Mouse (Mus musculus) bone marrow macrophage, adult 2 months (primary cell): ENCODE measurements around the gene Prmt3. TPM values are rescaled to one million over a fixed set of nuclear protein-coding genes. Genes with fewer than 3 reads are reported as not detected.

Experiments used
- H3K27ac ChIP-seq: 2 replicates; pipeline ENCODE4 v1.5.1; 2012; ENCODE audit warnings: low read depth, low read length; ENCODE audit not compliant: insufficient read depth
- H3K4me1 ChIP-seq: 2 replicates; pipeline ENCODE4 v1.6.1; 2012; ENCODE audit warnings: low read length; ENCODE audit not compliant: control insufficient read depth, insufficient read depth
- H3K4me3 ChIP-seq: 2 replicates; pipeline ENCODE4 v1.5.1; 2012; ENCODE audit warnings: mild to moderate bottlenecking, low read length, moderate library complexity; ENCODE audit not compliant: insufficient read depth
- CTCF ChIP-seq: IDR thresholded peaks from 2 replicates; pipeline ENCODE4 v1.5.1; 2012; ENCODE audit warnings: low read depth, mild to moderate bottlenecking, low read length, moderate library complexity
- POLR2A ChIP-seq: IDR thresholded peaks from 2 replicates; pipeline ENCODE4 v1.6.1; 2012; ENCODE audit warnings: mild to moderate bottlenecking, low read depth, low read length, borderline replicate concordance
- polyA plus RNA-seq: library from polyadenylated mRNA; stranded (reverse); fragments of >200 nt; gene quantifications from 2 replicates; pipeline ENCODE4 v1.2.4, GENCODE M21; 2012; ENCODE audit not compliant: missing spikeins, insufficient read depth, insufficient read length

The Prmt3 gene
- 9.2 and 12.0 TPM in 2 replicates for polyA plus RNA-seq

DNA sequence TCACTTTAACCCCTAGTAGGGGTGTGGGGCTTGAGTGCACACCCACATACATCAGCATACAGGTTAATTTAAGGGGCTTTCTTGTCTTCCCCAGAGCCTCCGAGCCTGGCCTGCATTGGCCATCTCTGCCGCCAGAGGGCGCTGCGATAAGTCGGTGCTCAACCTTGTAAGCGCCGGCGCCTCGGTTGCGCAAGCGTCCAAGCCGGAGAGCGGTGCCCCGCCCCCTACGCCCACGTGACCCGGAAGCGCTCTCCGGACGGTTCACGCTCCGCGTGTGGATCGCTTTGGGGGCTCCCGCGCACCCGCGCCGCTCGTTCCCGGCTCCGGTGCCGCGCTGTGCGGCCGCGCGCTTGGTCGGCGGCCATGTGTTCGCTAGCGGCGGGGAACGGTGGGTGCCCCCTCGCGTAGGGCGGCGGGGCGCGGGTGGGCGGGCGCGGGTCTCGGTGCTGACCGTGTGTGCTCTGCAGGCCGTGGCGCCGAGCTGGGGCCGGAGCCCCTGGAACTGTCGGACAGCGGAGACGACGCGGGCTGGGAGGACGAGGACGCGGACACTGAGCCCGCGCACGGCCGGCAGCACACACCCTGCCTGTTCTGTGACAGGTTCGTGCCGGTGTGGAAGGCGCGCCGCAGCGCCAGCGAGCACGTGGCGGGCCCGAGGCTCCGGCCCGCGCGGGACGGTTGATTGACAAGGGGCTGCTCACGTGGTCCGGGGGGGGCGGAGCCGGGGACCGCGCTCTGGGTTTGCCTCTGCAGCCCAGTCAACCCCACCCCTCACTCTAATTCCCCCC lies at the start of gene Prmt3:
Gene Prmt3, plus strand, starts transcription at position 233 of the 788 bp plus-strand sequence.
- peak within 1 kb of the TSS; percentile 56 for H3K27ac ChIP-seq
- peaks cover 26% of the 10 kb centered on the region for H3K4me1 ChIP-seq
- peak within 1 kb of the TSS; percentile 76 for H3K4me3 ChIP-seq
- TF ChIP-seq CTCF, result peak; percentile 84
- TF ChIP-seq POLR2A, result no peak

DNA sequence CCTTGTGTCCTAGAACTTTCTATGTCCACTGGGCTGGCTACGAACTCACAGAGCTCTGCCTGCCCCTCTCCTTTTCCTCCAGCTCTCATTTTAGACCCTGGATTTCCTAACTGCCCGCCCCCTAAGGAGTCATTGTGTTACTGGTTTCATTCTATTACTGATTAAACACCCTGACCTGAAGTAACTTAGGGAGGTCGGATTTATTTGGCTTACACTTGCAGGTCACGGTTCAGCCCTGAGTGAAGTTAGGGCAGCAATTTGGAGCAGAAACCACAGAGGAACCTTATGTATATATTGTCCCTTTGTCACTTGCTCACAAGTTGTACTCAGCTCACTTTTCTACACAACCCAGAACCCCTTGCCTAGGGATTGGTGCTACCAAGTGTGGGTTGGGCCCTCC lies 43.8 kb upstream of the Prmt3 start:
- no peak overlapping the region for H3K27ac ChIP-seq
- no peaks in the 10 kb centered on the region for H3K4me1 ChIP-seq
- H3K4me3 ChIP-seq, result no peak overlapping the region
- TF ChIP-seq POLR2A (no peak), CTCF (no peak)

- Histone ChIP-seq H3K4me3 (no peak overlapping the region), H3K27ac (no peak overlapping the region), H3K4me1 (peaks cover 3% of the 10 kb centered on the region; the same call in 1 of the 2 replicates)
- TF ChIP-seq CTCF, result no peak
- TF ChIP-seq POLR2A, result no peak
Observed at GRCm38 (mm10) chr7:49739448-49739847, 38.7 kb upstream of the Prmt3 start.

GRCm38 (mm10) chr7:49741474-49741873 lies 36.7 kb upstream of the Prmt3 start:
- no peak overlapping the region for H3K27ac ChIP-seq
- no peak overlapping the region for H3K4me3 ChIP-seq
- H3K4me1 ChIP-seq, result peaks cover 3% of the 10 kb centered on the region; the same call in 1 of the 2 replicates
- TF ChIP-seq CTCF (no peak), POLR2A (no peak)

GRCm38 (mm10) chr7:49741923-49742322 lies 36.2 kb upstream of the Prmt3 start:
- H3K4me1 ChIP-seq, result peaks cover 3% of the 10 kb centered on the region; the same call in 1 of the 2 replicates
- H3K4me3 ChIP-seq, result no peak overlapping the region

DNA sequence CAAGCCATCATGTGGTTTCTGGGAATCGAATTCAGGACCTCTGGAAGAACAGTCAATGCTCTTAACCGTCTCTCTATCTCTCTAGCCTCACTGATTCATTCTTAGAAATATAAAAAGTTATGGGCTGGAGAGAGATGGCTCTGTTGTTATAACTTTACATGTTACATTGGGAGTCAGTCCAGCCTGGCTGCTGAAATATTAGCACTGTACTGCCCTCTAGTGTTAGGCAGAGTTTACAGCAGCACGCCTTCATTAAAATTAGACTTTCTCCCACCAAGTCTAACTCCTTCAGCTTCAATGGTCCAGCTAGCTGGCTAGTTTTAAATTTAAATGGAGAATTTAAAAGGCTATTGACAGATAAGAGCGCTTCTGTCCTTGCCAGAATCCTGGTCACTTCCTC lies 27.0 kb upstream of the Prmt3 start:
- Histone ChIP-seq H3K27ac (no peak overlapping the region), H3K4me1 (no peaks in the 10 kb centered on the region), H3K4me3 (no peak overlapping the region)
- TF ChIP-seq CTCF (no peak), POLR2A (no peak)

More at GRCm38 (mm10) chr7:49741923-49742322, 36.2 kb upstream of the Prmt3 start:
- TF ChIP-seq CTCF, result no peak
- no peak for TF ChIP-seq POLR2A
- H3K27ac ChIP-seq, result no peak overlapping the region

- Histone ChIP-seq H3K4me3 (no peak overlapping the region), H3K4me1 (no peaks in the 10 kb centered on the region), H3K27ac (no peak overlapping the region)
- TF ChIP-seq POLR2A (no peak), CTCF (no peak)
Observed at GRCm38 (mm10) chr7:49752730-49753506, 25.2 kb upstream of the Prmt3 start.

DNA sequence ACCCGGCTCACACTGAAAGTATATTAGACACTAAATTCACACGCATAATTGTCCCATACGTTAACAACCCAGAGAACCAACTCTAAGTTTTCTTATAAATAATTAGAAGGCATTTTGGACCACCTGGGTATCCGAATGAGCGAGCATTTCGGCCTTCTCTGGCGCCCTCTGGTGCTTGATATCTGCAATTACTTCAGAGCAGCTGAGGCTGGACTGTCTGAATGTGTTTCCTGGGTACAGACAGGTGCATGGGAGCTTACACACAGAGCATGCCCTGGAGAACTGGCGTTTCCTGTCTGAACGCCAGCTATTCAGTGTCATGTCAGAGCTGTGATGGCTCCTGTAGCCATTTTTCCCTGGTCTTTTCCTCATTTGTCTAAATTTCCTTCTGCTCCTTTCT lies 23.4 kb upstream of the Prmt3 start:
- peaks cover 1% of the 10 kb centered on the region for H3K4me1 ChIP-seq
- H3K27ac ChIP-seq, result no peak overlapping the region
- no peak overlapping the region for H3K4me3 ChIP-seq
- TF ChIP-seq CTCF, result peak; percentile 75
- TF ChIP-seq POLR2A, result no peak

- Histone ChIP-seq H3K4me3 (peak within 1 kb of the TSS; percentile 93), H3K4me1 (peaks cover 34% of the 10 kb centered on the region), H3K27ac (peak within 1 kb of the TSS; percentile 21; the same call in 1 of the 2 replicates)
- TF ChIP-seq CTCF (no peak), POLR2A (no peak)
Observed at GRCm38 (mm10) chr7:49758934-49759571, 19.1 kb upstream of the Prmt3 start, which contains the start of gene Htatip2. Gene Htatip2, plus strand, starts transcription at chr7:49759115.
